Mouse (Mus musculus): ENCODE measurements at regions not wholly inside any gene's neighbourhood (a gene's known extent, or its start where the extent isn't known, plus 50 kb on each side); places are given as distances from the start of the nearest gene placed in this dataset.

DNA sequence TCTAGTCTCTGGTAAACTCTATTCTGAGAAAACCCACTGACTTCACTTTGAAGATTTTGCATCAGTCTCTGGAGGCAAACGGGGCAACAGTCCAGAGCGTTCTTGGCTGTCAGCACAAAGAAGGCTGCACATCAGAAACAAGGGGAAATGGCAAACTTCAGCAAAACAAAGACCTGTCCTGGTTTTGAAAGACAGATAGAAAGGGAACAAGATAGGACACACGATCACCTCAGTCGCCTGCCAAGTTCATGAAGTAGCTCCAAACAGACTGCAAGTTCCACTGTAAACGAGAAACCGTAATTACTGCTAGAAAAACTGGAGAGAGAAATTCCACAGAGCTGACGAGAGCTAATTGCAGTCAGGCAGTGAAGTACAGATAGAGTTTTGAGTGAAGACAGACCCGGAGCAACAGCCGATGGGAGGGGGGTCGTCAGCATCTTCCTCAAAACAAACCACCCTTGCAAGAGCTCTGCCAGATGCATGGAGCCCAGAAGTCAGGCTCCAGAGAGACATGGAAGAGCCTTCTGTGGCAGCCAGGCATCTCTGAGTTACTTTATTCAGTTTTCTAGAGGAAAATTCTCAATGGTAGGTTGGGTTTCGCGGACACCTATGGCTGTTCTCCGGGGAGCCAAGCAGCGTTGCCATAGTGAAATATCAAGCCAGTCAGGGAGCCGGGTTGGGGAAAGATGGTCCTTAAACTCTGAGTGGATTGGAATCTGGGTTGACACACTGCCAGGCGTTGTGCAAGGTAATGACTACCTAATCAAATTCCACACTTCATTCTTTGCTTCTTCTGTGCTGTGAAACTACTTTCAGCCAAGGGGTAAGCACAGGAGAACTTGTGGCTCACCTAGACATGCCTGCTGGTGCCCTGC is 558.8 kb upstream of the Map3k7 start:
- Histone ChIP-seq H3K4me1 (ENCODE audit: control insufficient read depth, insufficient read depth, insufficient read length, low read length) (no peaks in the 10 kb centered on the region), H3K27ac (replicated peaks; ENCODE audit: low read depth, low read length) (no peak overlapping the region), H3K4me3 (ENCODE audit: insufficient read depth, low read depth, low read length) (no peak overlapping the region)

DNA sequence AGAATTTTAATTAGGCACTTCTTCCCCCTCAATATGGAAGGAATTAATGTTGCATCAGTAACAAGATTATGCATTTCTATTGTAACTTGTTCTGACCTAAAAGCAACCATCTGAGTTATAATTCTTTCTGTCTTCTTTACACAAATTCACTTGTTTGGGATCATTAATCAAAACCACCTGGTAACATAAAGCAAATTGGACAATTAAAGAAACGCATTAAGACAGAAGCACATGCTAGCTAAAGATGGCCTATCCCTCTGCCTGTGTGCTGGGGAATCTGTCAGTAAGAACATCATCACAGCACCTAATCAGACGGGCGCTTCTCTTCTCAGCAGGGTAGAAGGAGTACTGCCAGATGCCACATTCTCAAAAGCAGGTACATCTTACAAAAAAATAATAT is 553.7 kb upstream of the Map3k7 start:
- Histone ChIP-seq H3K4me1 (ENCODE audit: control insufficient read depth, insufficient read depth, insufficient read length, low read length) (no peaks in the 10 kb centered on the region), H3K27ac (replicated peaks; ENCODE audit: low read depth, low read length) (no peak overlapping the region), H3K4me3 (ENCODE audit: insufficient read depth, low read depth, low read length) (no peak overlapping the region)

DNA sequence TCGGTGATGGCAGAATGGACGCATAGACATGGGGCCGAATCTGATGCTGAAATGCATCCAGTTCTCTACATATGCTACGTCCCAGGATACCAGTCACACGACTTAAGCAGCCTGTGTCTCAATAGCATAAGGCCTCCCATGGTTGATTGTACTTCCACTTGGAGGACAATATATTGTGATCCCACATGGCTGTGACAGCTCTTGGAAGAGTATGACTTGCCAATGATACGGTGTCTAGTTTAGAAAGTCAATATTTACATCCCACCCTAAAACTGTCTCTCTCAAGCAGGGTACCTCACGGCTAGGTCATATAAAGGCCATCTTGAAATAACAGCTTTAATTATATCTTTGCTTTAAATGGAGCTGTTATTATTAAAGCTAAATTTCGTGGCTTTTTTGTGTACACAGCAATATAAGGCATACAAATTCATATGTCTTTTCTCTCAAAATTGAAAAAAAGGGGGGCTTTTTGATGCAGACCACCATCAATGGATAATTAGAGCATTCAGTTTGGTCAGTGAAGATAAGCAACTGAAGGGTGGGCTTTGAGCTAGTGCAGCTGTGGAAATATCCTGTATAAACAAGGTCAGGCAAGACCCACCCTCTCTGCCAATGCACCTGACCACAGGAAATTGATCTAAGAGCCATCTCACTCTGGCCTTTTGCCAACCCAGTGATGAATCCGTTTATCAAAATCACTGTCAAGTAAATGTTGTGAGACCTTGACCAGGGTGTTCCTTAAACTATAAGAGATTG is 551.9 kb upstream of the Map3k7 start:
- no peak overlapping the region for H3K27ac ChIP-seq (replicated peaks; ENCODE audit: low read depth, low read length)
- H3K4me3 ChIP-seq (ENCODE audit: insufficient read depth, low read depth, low read length), result no peak overlapping the region
- H3K4me1 ChIP-seq (ENCODE audit: control insufficient read depth, insufficient read depth, insufficient read length, low read length), result no peaks in the 10 kb centered on the region

DNA sequence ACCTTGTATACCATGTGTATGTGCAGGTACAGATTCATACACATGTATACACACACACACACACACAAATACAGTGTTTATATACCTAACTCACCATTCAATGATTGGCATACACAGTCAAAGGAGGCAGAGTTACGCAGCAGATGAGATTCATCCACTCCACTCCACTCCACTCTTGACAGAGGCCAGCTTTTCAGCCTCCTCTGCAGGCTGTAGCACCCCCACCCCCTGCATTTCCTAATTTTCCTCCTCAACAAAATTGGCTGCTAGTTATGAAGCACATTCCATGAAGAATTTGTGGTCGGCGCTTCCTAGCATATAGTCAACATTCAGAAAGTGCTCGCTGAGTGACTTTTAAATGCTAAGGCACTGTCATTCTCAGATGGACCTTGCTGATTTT is 546.7 kb upstream of the Map3k7 start:
- no peaks in the 10 kb centered on the region for H3K4me1 ChIP-seq (ENCODE audit: control insufficient read depth, insufficient read depth, insufficient read length, low read length)
- no peak overlapping the region for H3K27ac ChIP-seq (replicated peaks; ENCODE audit: low read depth, low read length)
- H3K4me3 ChIP-seq (ENCODE audit: insufficient read depth, low read depth, low read length), result no peak overlapping the region

DNA sequence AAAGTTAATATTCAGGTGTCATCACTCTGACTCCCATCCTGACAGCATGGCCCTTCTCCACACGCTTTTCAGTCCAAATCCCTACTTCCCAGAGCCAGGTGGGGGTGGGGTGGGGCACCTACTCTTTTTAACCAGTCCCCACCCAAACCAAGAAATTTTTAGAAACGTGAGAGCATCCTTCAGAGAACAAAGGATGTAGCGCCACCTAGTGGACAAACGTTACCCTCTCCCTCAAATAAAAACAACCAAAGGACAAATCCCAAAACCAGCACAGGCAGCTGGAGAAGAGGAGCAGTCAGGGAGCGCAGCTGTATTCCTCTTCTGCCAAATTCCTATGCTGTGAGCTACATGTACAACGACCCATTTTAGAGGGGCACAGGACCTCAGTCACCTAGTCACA is 544.7 kb upstream of the Map3k7 start:
- H3K4me1 ChIP-seq (ENCODE audit: control insufficient read depth, insufficient read depth, insufficient read length, low read length), result no peaks in the 10 kb centered on the region
- no peak overlapping the region for H3K27ac ChIP-seq (replicated peaks; ENCODE audit: low read depth, low read length)
- no peak overlapping the region for H3K4me3 ChIP-seq (ENCODE audit: insufficient read depth, low read depth, low read length)

DNA sequence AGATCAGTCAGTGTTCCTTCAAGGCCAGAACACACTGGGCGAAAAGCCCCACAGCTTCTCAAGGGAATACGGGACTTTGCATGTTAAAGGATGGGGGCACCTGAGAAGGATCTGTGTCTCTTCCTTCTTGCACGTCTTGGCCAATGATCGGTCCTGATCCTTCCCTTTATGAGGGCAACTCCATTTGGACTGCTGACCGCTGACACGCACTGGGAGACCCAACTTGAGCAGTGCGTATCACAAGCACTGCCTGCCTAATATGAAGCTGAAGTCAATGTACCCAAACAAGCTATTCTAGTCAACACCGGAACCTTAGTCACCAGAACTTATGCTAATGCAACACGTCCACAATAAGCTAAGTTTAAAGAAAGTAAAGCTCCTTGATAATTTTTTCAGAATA is 543.7 kb upstream of the Map3k7 start:
- H3K4me1 ChIP-seq (ENCODE audit: control insufficient read depth, insufficient read depth, insufficient read length, low read length), result no peaks in the 10 kb centered on the region
- no peak overlapping the region for H3K4me3 ChIP-seq (ENCODE audit: insufficient read depth, low read depth, low read length)
- H3K27ac ChIP-seq (replicated peaks; ENCODE audit: low read depth, low read length), result no peak overlapping the region

DNA sequence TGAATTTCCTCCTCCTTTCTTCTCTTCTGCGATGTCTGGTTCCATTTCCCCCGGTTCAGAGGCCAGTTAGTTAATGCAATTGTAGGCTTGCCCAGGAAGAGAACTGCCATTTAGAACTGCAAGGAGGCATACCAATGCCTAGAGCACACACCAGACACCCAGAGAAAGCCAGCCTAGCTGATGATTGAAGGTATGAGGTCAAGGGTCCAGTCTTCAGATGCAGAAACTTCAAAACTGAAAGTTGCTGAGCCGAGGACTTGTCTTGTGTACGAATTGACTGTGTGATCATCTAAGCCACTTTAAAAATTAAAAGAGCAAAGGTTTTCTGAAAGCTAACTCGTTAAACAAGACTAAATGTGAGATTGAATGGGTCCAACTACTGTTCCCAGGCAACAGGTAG is 542.5 kb upstream of the Map3k7 start:
- no peak overlapping the region for H3K4me3 ChIP-seq (ENCODE audit: insufficient read depth, low read depth, low read length)
- H3K27ac ChIP-seq (replicated peaks; ENCODE audit: low read depth, low read length), result no peak overlapping the region

DNA sequence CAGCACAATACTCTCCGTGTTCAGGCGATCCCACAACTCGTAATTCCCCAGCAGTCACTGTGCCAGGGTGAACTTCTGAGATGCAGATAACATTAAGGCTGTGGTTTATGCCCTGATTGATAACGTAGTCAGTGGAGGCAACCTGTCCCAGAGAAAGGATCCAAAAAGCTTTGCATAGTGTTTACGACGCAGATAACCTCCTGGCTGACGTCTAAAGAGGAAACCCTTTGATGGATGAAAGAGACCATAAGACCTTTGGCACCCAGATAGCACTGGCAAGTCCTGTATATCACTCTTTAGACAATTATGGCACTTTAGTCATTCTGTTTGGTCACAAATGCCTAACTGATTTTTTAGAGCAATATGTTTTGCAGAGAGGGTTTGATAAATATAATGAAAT is 538.8 kb upstream of the Map3k7 start:
- Histone ChIP-seq H3K4me1 (ENCODE audit: control insufficient read depth, insufficient read depth, insufficient read length, low read length) (no peaks in the 10 kb centered on the region), H3K4me3 (ENCODE audit: insufficient read depth, low read depth, low read length) (no peak overlapping the region), H3K27ac (replicated peaks; ENCODE audit: low read depth, low read length) (no peak overlapping the region)

More for the DNA sequence above, 542.5 kb upstream of the Map3k7 start:
- no peaks in the 10 kb centered on the region for H3K4me1 ChIP-seq (ENCODE audit: control insufficient read depth, insufficient read depth, insufficient read length, low read length)

DNA sequence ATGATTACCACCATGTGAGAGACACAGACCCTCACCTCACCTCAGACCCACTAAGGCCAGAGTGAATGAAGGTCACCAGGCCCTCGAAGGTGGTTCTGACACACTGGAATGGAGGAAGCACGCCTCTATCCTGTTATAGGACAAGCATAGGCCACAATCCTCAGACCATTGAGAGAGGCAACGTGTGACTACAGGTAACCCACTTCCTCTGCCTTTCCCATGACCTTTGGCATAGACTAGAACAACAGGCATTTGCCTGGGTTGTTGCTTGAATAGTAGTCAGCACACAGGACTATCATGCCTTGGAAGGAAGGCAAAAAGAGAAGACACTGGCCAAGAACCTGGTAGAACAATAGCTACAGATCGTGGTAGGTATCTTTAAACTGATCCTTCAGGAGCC is 538.2 kb upstream of the Map3k7 start:
- no peak overlapping the region for H3K4me3 ChIP-seq (ENCODE audit: insufficient read depth, low read depth, low read length)
- no peaks in the 10 kb centered on the region for H3K4me1 ChIP-seq (ENCODE audit: control insufficient read depth, insufficient read depth, insufficient read length, low read length)
- H3K27ac ChIP-seq (replicated peaks; ENCODE audit: low read depth, low read length), result no peak overlapping the region

DNA sequence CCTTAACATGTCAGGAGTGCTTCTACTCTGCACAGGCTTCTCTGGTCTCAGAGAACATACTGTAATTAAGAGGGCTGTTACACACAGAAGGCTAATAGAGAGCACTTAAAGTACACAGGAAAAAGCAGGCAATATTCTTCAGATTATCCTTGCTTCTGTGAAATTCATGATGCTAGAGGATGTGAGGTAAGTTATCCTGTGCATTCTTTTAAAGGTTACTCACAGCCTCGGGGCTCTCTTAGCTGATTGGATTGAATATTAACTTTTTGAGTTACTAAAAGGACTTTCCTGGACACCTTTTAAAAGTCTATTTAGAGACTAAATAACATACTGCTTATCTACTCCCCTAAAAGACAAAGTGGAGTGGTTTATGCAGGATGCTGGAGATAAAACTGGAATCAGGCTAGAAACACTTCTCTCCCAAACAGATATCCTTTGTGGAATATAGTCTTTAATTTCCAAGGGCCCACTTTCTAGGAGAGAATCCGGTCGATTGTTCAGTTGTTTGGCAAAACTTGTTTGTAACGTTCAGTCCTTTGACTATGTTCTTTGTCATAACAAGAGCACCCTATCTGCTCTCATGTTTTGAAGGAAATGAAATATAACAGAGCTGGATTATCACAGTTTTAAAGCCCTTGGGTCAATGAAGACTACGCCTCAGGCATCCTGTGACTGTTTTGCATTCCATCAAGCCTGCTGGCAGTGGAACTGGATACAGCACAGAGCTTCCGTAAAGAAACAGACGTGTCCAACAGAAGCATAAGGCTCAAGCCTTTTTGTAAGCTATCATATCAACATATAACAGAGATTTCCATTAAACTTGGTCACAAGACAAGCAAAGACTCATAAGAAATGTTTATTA is 537.5 kb upstream of the Map3k7 start:
- Histone ChIP-seq H3K4me3 (ENCODE audit: insufficient read depth, low read depth, low read length) (no peak overlapping the region), H3K27ac (replicated peaks; ENCODE audit: low read depth, low read length) (no peak overlapping the region), H3K4me1 (ENCODE audit: control insufficient read depth, insufficient read depth, insufficient read length, low read length) (no peaks in the 10 kb centered on the region)

DNA sequence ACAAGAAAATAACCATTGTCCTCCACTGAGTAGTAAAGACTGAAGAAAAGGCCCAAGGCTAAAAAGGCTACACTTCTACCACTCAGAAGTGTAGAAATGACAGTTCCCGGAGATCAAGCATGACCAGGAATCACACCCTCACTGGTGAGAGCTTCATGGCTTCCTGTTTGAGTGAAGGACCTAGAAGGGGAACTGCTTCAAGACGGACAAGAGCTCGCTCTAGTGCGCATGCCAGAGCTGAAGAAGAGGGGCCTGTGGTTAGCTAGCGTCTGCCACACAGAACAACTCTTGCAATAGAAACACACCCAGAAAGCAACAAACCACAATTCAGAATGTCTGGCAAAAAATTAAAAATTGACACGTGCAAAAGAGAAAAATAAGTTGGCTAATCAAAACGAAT is 530.0 kb upstream of the Map3k7 start:
- Histone ChIP-seq H3K4me3 (ENCODE audit: insufficient read depth, low read depth, low read length) (no peak overlapping the region), H3K27ac (replicated peaks; ENCODE audit: low read depth, low read length) (no peak overlapping the region), H3K4me1 (ENCODE audit: control insufficient read depth, insufficient read depth, insufficient read length, low read length) (no peaks in the 10 kb centered on the region)

DNA sequence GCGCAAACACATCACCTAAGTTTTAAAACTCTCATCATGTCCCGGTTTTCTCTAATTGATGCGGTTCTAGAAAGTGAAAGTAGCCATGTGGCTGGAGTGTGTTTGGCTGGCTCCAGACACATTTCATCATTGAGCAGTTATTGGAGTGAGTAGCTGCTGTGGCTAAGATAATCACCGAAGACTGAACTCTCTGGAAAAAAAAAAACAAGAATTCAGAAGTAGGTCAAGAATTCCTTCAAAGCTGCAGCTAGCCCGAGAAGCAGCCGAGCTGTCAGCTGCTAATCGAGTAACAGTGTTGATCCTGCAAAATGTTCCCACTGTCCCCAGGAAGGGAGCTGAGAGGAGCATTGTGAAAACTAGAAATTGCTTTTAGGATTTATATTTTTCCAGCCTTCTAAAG is 509.0 kb upstream of the Map3k7 start:
- no peak overlapping the region for H3K27ac ChIP-seq (replicated peaks; ENCODE audit: low read depth, low read length)
- H3K4me3 ChIP-seq (ENCODE audit: insufficient read depth, low read depth, low read length), result no peak overlapping the region
- H3K4me1 ChIP-seq (ENCODE audit: control insufficient read depth, insufficient read depth, insufficient read length, low read length), result no peaks in the 10 kb centered on the region

DNA sequence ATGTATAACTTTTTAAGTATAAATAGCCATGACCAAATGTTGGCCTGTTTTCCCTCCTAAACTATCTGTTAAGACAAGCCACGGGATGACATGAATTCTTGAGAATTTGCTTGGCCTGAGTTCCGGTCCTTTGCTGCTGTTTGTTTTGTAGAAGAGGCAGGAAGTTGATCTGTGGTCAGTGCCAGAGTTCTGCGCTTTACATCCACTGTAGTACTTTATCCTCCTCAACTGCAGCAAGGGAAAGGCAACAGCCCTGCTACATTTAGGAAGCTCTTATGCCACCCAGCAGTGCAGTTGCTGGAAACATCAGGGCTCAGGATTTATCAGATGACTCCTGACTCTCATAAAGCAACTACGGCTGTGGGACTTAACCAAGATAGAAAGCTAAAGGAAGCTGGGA is 508.4 kb upstream of the Map3k7 start:
- no peak overlapping the region for H3K27ac ChIP-seq (replicated peaks; ENCODE audit: low read depth, low read length)
- H3K4me3 ChIP-seq (ENCODE audit: insufficient read depth, low read depth, low read length), result no peak overlapping the region

DNA sequence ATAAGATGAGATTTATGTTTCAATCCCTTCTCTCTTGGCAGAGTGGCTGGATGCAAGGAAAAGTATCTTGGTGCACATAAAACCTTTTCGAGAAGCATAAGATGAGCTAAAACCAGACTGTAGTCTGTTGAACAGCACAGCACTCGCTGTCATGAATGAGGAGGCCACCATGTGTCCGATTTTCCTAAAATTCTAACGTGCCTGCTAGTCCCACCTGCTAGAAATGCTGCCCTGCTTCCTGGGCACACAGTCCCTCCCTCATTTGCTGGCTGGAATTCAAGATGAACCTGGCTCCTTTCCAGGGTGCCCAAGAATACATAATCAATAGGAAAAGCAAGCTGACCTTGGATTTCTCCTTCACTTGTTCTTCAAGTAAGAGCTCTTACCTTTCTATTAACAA is 501.4 kb upstream of the Map3k7 start:
- H3K27ac ChIP-seq (replicated peaks; ENCODE audit: low read depth, low read length), result no peak overlapping the region
- no peaks in the 10 kb centered on the region for H3K4me1 ChIP-seq (ENCODE audit: control insufficient read depth, insufficient read depth, insufficient read length, low read length)
- H3K4me3 ChIP-seq (ENCODE audit: insufficient read depth, low read depth, low read length), result no peak overlapping the region

More for the DNA sequence above, 508.4 kb upstream of the Map3k7 start:
- no peaks in the 10 kb centered on the region for H3K4me1 ChIP-seq (ENCODE audit: control insufficient read depth, insufficient read depth, insufficient read length, low read length)

DNA sequence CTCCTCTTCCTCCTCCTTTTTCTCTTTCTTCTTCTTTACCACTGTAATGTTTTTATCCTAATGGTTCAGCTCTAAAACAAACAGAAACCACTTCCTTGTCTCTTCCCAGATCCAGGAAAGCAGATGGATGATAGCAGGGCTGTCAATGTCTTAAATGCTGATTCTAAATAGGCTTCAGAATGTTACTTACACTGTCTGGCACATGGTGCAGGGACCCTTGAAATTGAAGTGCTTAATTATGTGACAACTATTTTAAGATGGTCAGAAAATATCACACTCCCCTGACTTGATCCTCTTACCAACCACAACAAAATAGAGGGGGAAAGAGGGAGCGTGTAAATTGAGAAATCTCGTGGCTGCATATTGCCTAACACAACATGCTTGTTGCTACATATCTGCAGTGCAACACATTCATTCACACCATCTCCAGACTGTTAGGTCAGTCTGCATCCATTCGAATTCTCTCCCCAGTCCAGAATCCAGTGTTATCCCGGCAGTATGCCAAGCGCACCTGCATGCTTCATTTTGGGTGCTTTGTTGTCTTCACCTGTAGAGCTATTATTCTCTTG is 500.7 kb upstream of the Map3k7 start:
- H3K4me3 ChIP-seq (ENCODE audit: insufficient read depth, low read depth, low read length), result no peak overlapping the region
- H3K4me1 ChIP-seq (ENCODE audit: control insufficient read depth, insufficient read depth, insufficient read length, low read length), result no peaks in the 10 kb centered on the region
- no peak overlapping the region for H3K27ac ChIP-seq (replicated peaks; ENCODE audit: low read depth, low read length)
